Mouse (Mus musculus) embryonic facial prominence, embryonic 14.5 days (tissue): Measurements from ENCODE around the gene Cacnb1. TPM values are rescaled to one million over a fixed set of nuclear protein-coding genes. Genes with fewer than 3 reads are reported as not detected.

ENCODE experiments used
- ATAC-seq: fragments of 200-750 bp; cut with Nextera tagmentation; 2 replicates; pipeline ENCODE4 v1.8.0; 2017; ENCODE audit warnings: low read depth, moderate number of reproducible peaks, moderate TSS enrichment
- DNase-seq: peaks from one replicate; pipeline ENCODE4 v3.0.0-alpha.2; 2015; ENCODE audit warnings: low spot score
- H3K27ac ChIP-seq: fragments of 300-500 bp; sonication (generic); replicated peaks from 2 replicates; pipeline ENCODE4 v1.5.1; 2014; ENCODE audit warnings: low read depth, mild to moderate bottlenecking, low read length, moderate library complexity
- H3K27me3 ChIP-seq: fragments of 300-500 bp; sonication (generic); replicated peaks from 2 replicates; pipeline ENCODE4 v1.6.1; 2014; ENCODE audit warnings: low read length; ENCODE audit not compliant: control insufficient read depth, insufficient read depth
- H3K36me3 ChIP-seq: fragments of 300-500 bp; sonication (generic); 2 replicates; pipeline ENCODE4 v1.6.1; 2014; ENCODE audit warnings: low read length, mixed read lengths; ENCODE audit not compliant: control insufficient read depth, insufficient read depth
- H3K4me1 ChIP-seq: fragments of 300-500 bp; sonication (generic); 2 replicates; pipeline ENCODE4 v1.6.1; 2014; ENCODE audit warnings: antibody characterized with exemption, low read length; ENCODE audit not compliant: control insufficient read depth, insufficient read depth
- H3K4me2 ChIP-seq: fragments of 300-500 bp; sonication (generic); 2 replicates; pipeline ENCODE4 v1.6.1; 2014; ENCODE audit warnings: low read depth, mild to moderate bottlenecking, low read length, moderate library complexity, mixed read lengths
- H3K4me3 ChIP-seq: fragments of 300-500 bp; sonication (generic); 2 replicates; pipeline ENCODE4 v1.5.1; 2014; ENCODE audit warnings: low read depth, mild to moderate bottlenecking, low read length
- H3K9ac ChIP-seq: fragments of 300-500 bp; sonication (generic); 2 replicates; pipeline ENCODE4 v1.6.1; 2014; ENCODE audit warnings: low read depth, mild to moderate bottlenecking, low read length, moderate library complexity, mixed read lengths
- H3K9me3 ChIP-seq: fragments of 300-500 bp; sonication (generic); 2 replicates; pipeline ENCODE4 v1.6.1; 2016; ENCODE audit warnings: low read length; ENCODE audit not compliant: control insufficient read depth
- WGBS: fragments of 180-500 bp; shearing (Covaris S2); extraction: QIAGEN DNeasy Blood & Tissue Kit; methylation state at CpG from one replicate; pipeline ENCODE4 v1.1.7; 2014; 5-methylcytosine and 5-hydroxymethylcytosine counted together
- polyA plus RNA-seq: library from polyadenylated mRNA; unstranded; fragments of >200 nt; fragmentation: Nextera tagmentation; extraction: Ambion mirVana; gene quantifications from 2 replicates; pipeline ENCODE4 v1.2.1, GENCODE M21; 2014

Cacnb1 gene
- polyA plus RNA-seq, 1 experiment from 2014 or later, result 30.4 TPM

- H3K4me1 ChIP-seq, result 0 out of 2 replicates have a peak, but pooled peaks cover 7% of the 10 kb centered on the region
- DNase-seq, result no peak
- no peak overlapping the region for H3K4me2 ChIP-seq
- 39% methylated on average over 11 of the region's 11 CpGs for WGBS
- H3K36me3 ChIP-seq, result peaks cover 31% of the 10 kb centered on the region
- H3K27ac ChIP-seq, result no peak overlapping the region
- H3K27me3 ChIP-seq, result no peaks in the 10 kb centered on the region
- H3K4me3 ChIP-seq, result no peak overlapping the region
- ATAC-seq, result no peak
- H3K9ac ChIP-seq, result no peak overlapping the region
- no peaks in the 10 kb centered on the region for H3K9me3 ChIP-seq
Measured at GRCm38 (mm10) chr11:98001351-98001824, 21.4 kb downstream of the Cacnb1 start.

- WGBS, result 40% methylated on average over 7 of the region's 7 CpGs
- DNase-seq (no peak), ATAC-seq (no peak)
- Histone ChIP-seq H3K4me1 (0 out of 2 replicates have a peak, but pooled peaks cover 7% of the 10 kb centered on the region), H3K36me3 (peaks cover 22% of the 10 kb centered on the region), H3K9me3 (no peaks in the 10 kb centered on the region), H3K4me2 (no peak overlapping the region), H3K27me3 (no peaks in the 10 kb centered on the region), H3K4me3 (no peak overlapping the region), H3K27ac (no peak overlapping the region), H3K9ac (no peak overlapping the region)
Measured at GRCm38 (mm10) chr11:98000378-98001140, 22.3 kb downstream of the Cacnb1 start.

- peaks cover 11% of the 10 kb centered on the region; the same call in 1 of the 2 replicates for H3K4me1 ChIP-seq
- no peak overlapping the region for H3K4me3 ChIP-seq
- no peaks in the 10 kb centered on the region for H3K27me3 ChIP-seq
- H3K9ac ChIP-seq, result no peak overlapping the region
- H3K36me3 ChIP-seq, result peaks cover 14% of the 10 kb centered on the region
- no peak for ATAC-seq
- 53% methylated on average over 5 of the region's 5 CpGs for WGBS
- H3K4me2 ChIP-seq, result no peak overlapping the region
- no peak overlapping the region for H3K27ac ChIP-seq
- no peaks in the 10 kb centered on the region for H3K9me3 ChIP-seq
- no peak for DNase-seq
Measured at GRCm38 (mm10) chr11:97999748-98000147, 23.1 kb downstream of the Cacnb1 start.

GRCm38 (mm10) chr11:97998898-97999608 lies 23.8 kb downstream of the Cacnb1 start:
- H3K4me1 ChIP-seq, result peaks cover 16% of the 10 kb centered on the region; the same call in 1 of the 2 replicates

GRCm38 (mm10) chr11:97998074-97998793 lies 24.6 kb downstream of the Cacnb1 start:
- Histone ChIP-seq H3K4me2 (no peak overlapping the region), H3K4me1 (peaks cover 16% of the 10 kb centered on the region; the same call in 1 of the 2 replicates), H3K4me3 (no peak overlapping the region), H3K36me3 (0 out of 2 replicates have a peak, but pooled peaks cover 5% of the 10 kb centered on the region), H3K27me3 (no peaks in the 10 kb centered on the region), H3K9me3 (no peaks in the 10 kb centered on the region), H3K27ac (no peak overlapping the region), H3K9ac (no peak overlapping the region)
- WGBS, result 67% methylated on average over 8 of the region's 11 CpGs
- no peak for DNase-seq
- ATAC-seq, result no peak

More at GRCm38 (mm10) chr11:97998898-97999608, 23.8 kb downstream of the Cacnb1 start:
- DNase-seq (no peak), ATAC-seq (no peak)
- no peak overlapping the region for H3K4me3 ChIP-seq
- H3K27ac ChIP-seq, result no peak overlapping the region
- H3K9ac ChIP-seq, result no peak overlapping the region
- H3K36me3 ChIP-seq, result peaks cover 7% of the 10 kb centered on the region; the same call in 1 of the 2 replicates
- no peak overlapping the region for H3K4me2 ChIP-seq
- 47% methylated on average over 7 of the region's 7 CpGs for WGBS
- no peaks in the 10 kb centered on the region for H3K9me3 ChIP-seq
- H3K27me3 ChIP-seq, result no peaks in the 10 kb centered on the region

GRCm38 (mm10) chr11:97997387-97997960 lies 25.4 kb downstream of the Cacnb1 start:
- Histone ChIP-seq H3K27me3 (no peaks in the 10 kb centered on the region), H3K27ac (no peak overlapping the region), H3K36me3 (no peaks in the 10 kb centered on the region)

GRCm38 (mm10) chr11:97996691-97997090 lies 26.1 kb downstream of the Cacnb1 start:
- Histone ChIP-seq H3K27me3 (no peaks in the 10 kb centered on the region), H3K4me2 (no peak overlapping the region), H3K9ac (no peak overlapping the region), H3K36me3 (no peaks in the 10 kb centered on the region), H3K4me1 (peaks cover 12% of the 10 kb centered on the region; the same call in 1 of the 2 replicates), H3K9me3 (no peaks in the 10 kb centered on the region), H3K27ac (no peak overlapping the region), H3K4me3 (no peak overlapping the region)
- WGBS, result 81% methylated on average over 1 of the region's 1 CpGs
- ATAC-seq, result no peak
- no peak for DNase-seq

More at GRCm38 (mm10) chr11:97997387-97997960, 25.4 kb downstream of the Cacnb1 start:
- WGBS, result 68% methylated on average over 8 of the region's 8 CpGs
- Histone ChIP-seq H3K4me3 (no peak overlapping the region), H3K4me2 (no peak overlapping the region), H3K9me3 (no peaks in the 10 kb centered on the region), H3K4me1 (peaks cover 12% of the 10 kb centered on the region; the same call in 1 of the 2 replicates), H3K9ac (no peak overlapping the region)
- no peak for ATAC-seq
- DNase-seq, result no peak
